Comparison of ENCODE assay signal across 21 mouse cellular contexts in the genomic region with DNA sequence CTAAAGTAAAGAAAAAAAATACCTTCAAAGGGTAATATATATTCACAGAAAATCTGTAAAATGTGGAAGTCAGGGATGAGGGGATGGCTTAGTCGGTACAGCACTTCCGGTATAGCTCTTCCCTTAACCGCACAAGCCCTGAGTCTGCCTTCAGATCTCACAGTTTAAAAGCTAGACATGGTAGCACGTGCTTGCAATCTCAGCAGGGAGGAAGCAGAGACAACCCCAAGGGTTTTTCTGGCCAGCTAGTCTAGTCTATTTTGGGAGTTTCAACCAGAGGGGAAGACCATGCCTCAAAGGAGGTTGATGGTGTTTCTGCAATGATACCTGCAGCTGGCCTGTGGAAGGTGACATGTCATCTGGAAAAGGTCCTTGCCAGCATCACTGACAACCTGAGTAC.
DNase-seq lines count a peak whose midpoint lies in the region; ATAC-seq and TF ChIP-seq lines count a peak whose summit lies in the region.
"Had no signal": no experiment of that assay in that cellular context is flagged by ENCODE, and none has a peak within 500 bp of the region (broad histone marks: within the 10 kb centered on the region; RNA-seq: fewer than 3 reads in every experiment).

No protein-coding gene starts in this region.

- H3K27me3 ChIP-seq in heart, embryonic 11.5 days (ENCODE audit: control insufficient read depth, insufficient read depth, low read length), result no peaks in the 10 kb centered on the region
- H3K27me3 ChIP-seq in lung, postnatal 0 days (replicated peaks; ENCODE audit: insufficient read depth, low read length), result no peaks in the 10 kb centered on the region
- no peaks in the 10 kb centered on the region for H3K27me3 ChIP-seq in CH12.LX (replicated peaks)
- no peaks in the 10 kb centered on the region for H3K27me3 ChIP-seq in hindbrain, postnatal 0 days (ENCODE audit: insufficient read depth, low read length)
- H3K27me3 ChIP-seq in hindbrain, embryonic 10.5 days (ENCODE audit: insufficient read depth, poor library complexity, severe bottlenecking), result no peaks in the 10 kb centered on the region
- H3K27me3 ChIP-seq: embryonic facial prominence, embryonic 13.5 days; midbrain, embryonic 13.5 days had no signal

- in situ Hi-C loops in CH12.LX (cut with MboI; ENCODE audit: low pct_ligation_motif_present, low pct_unique_long_range_greater_than_20kb, low sequenced_read_pairs), result no loop called here

- H3K36me3 ChIP-seq in heart, embryonic 11.5 days (ENCODE audit: control insufficient read depth, insufficient read depth, low read length), result no peaks in the 10 kb centered on the region
- H3K36me3 ChIP-seq in lung, postnatal 0 days (ENCODE audit: insufficient read depth, low read length), result no peaks in the 10 kb centered on the region
- H3K36me3 ChIP-seq in CH12.LX (replicated peaks in 1 of 2; ENCODE audit: control insufficient read depth in 1 of 2, insufficient read depth in 1 of 2, low read length in 1 of 2), result no peaks in the 10 kb centered on the region
- H3K36me3 ChIP-seq in hindbrain, postnatal 0 days (ENCODE audit: insufficient read depth, low read length), result no peaks in the 10 kb centered on the region
- H3K36me3 ChIP-seq in hindbrain, embryonic 10.5 days, result no peaks in the 10 kb centered on the region
- H3K36me3 ChIP-seq: embryonic facial prominence, embryonic 13.5 days; G1E; midbrain, embryonic 13.5 days had no signal

- no peak for ATAC-seq in heart, embryonic 11.5 days (replicated peaks; ENCODE audit: insufficient number of reproducible peaks, low FRiP score, low TSS enrichment)
- ATAC-seq in lung, postnatal 0 days, result no peak
- ATAC-seq in megakaryocyte, adult 5-6 weeks (ENCODE audit: poor library complexity, severe bottlenecking), result peak; percentile 62; the same call in 1 of the 2 replicates
- no peak for ATAC-seq in hindbrain, postnatal 0 days
- ATAC-seq: midbrain, embryonic 13.5 days had no signal

- no peak overlapping the region for H3K9ac ChIP-seq in heart, embryonic 11.5 days (ENCODE audit: low read depth, low read length)
- H3K9ac ChIP-seq in lung, postnatal 0 days (replicated peaks; ENCODE audit: low read depth), result no peak overlapping the region
- no peak overlapping the region for H3K9ac ChIP-seq in CH12.LX (ENCODE audit: insufficient read depth, low read depth)
- H3K9ac ChIP-seq in hindbrain, postnatal 0 days (replicated peaks; ENCODE audit: low read length), result no peak overlapping the region
- H3K9ac ChIP-seq: embryonic facial prominence, embryonic 13.5 days; hindbrain, embryonic 14.5 days; midbrain, embryonic 13.5 days had no signal

- H3K27ac ChIP-seq in heart, embryonic 11.5 days (ENCODE audit: low read depth, low read length), result no peak overlapping the region
- peak overlapping the region; percentile 58 for H3K27ac ChIP-seq in lung, postnatal 0 days (ENCODE audit: low read length)
- H3K27ac ChIP-seq in CH12.LX (ENCODE audit: insufficient read depth, low read depth), result no peak overlapping the region
- H3K27ac ChIP-seq in hindbrain, postnatal 0 days, result no peak overlapping the region
- no peak overlapping the region for H3K27ac ChIP-seq in hindbrain, embryonic 10.5 days
- H3K27ac ChIP-seq: embryonic facial prominence, embryonic 13.5 days; hindbrain, embryonic 14.5 days; midbrain, embryonic 13.5 days had no signal

- H3K4me3 ChIP-seq in heart, embryonic 11.5 days (ENCODE audit: low read depth, low read length), result no peak overlapping the region
- no peak overlapping the region for H3K4me3 ChIP-seq in lung, postnatal 0 days (ENCODE audit: low read depth, low read length)
- H3K4me3 ChIP-seq in CH12.LX (replicated peaks in 1 of 3; ENCODE audit: low read depth in 2 of 3, low read length in 2 of 3, poor library complexity in 1 of 3), result peak overlapping the region in 1 of 3 experiments; percentile 45
- H3K4me3 ChIP-seq in hindbrain, postnatal 0 days (ENCODE audit: low read length), result no peak overlapping the region
- no peak overlapping the region for H3K4me3 ChIP-seq in hindbrain, embryonic 10.5 days
- H3K4me3 ChIP-seq: embryonic facial prominence, embryonic 13.5 days; midbrain, embryonic 13.5 days; myocyte had no signal

- dilution Hi-C loops in CH12.LX (cut with MboI; ENCODE audit: extremely low pct_ligation_motif_present, extremely low pct_unique_long_range_greater_than_20kb, low sequenced_read_pairs), result no loop called here

- TF ChIP-seq RAD21 in CH12.LX (IDR thresholded peaks at IDR 0.05; ENCODE audit: low read depth, low read length), result peak; percentile 2

- DNase-seq in heart, adult 8-10 months (ENCODE audit: low spot score), result peak; percentile 7
- DNase-seq in lung, postnatal 0 days (ENCODE audit: low spot score), result no peak
- no peak for DNase-seq in lung, postnatal 36 days
- peak; percentile 84 for DNase-seq in CH12.LX (ENCODE audit: extremely low read depth)
- DNase-seq in hindbrain, postnatal 0 days (ENCODE audit: low spot score), result no peak
- DNase-seq in hindbrain, embryonic 10.5 days (ENCODE audit: low spot score), result no peak
- DNase-seq: adrenal gland, postnatal 36 days; B cell, adult 2 months; cerebellum, adult 8-10 months; heart, postnatal 10 days; kidney, adult 8-10 months; kidney, postnatal 4 days; liver; right cerebral cortex, adult 18-20 months had no signal

- no peak for TF ChIP-seq EP300 in lung, postnatal 0 days (IDR thresholded peaks at IDR 0.05)
- peak; percentile 82 for TF ChIP-seq EP300 in CH12.LX (IDR thresholded peaks at IDR 0.05; ENCODE audit: low read length)

- no peaks in the 10 kb centered on the region for H3K4me1 ChIP-seq in heart, embryonic 11.5 days (ENCODE audit: control insufficient read depth, insufficient read depth, low read length)
- H3K4me1 ChIP-seq in lung, postnatal 0 days (ENCODE audit: insufficient read depth, low read depth, low read length), result no peaks in the 10 kb centered on the region
- peaks cover 12 to 91% of the 10 kb centered on the region in 2 experiments for H3K4me1 ChIP-seq in CH12.LX (ENCODE audit: control insufficient read depth in 1 of 2, insufficient read depth in 2 of 2)
- H3K4me1 ChIP-seq in hindbrain, postnatal 0 days (ENCODE audit: insufficient read depth, low read length), result no peaks in the 10 kb centered on the region
- H3K4me1 ChIP-seq in hindbrain, embryonic 10.5 days (replicated peaks), result no peaks in the 10 kb centered on the region
- H3K4me1 ChIP-seq: midbrain, embryonic 13.5 days had no signal

- H3K4me2 ChIP-seq in heart, embryonic 11.5 days, result no peak overlapping the region
- H3K4me2 ChIP-seq in lung, postnatal 0 days (replicated peaks; ENCODE audit: low read depth, low read length), result no peak overlapping the region
- 0 out of 2 replicates have a peak overlapping the region, but pooled peaks have one; percentile 37 for H3K4me2 ChIP-seq in CH12.LX (ENCODE audit: insufficient read depth, low read depth, poor library complexity, severe bottlenecking)
- no peak overlapping the region for H3K4me2 ChIP-seq in hindbrain, postnatal 0 days (ENCODE audit: low read depth, low read length)
- H3K4me2 ChIP-seq: embryonic facial prominence, embryonic 13.5 days; hindbrain, embryonic 14.5 days; midbrain, embryonic 13.5 days had no signal

- no peaks in the 10 kb centered on the region for H3K9me3 ChIP-seq in heart, embryonic 11.5 days (replicated peaks; ENCODE audit: control insufficient read depth, low read length)
- H3K9me3 ChIP-seq in lung, postnatal 0 days (ENCODE audit: low read length), result no peaks in the 10 kb centered on the region
- no peaks in the 10 kb centered on the region for H3K9me3 ChIP-seq in CH12.LX (replicated peaks; ENCODE audit: low read length)
- no peaks in the 10 kb centered on the region for H3K9me3 ChIP-seq in hindbrain, postnatal 0 days (ENCODE audit: low read length)
- no peaks in the 10 kb centered on the region for H3K9me3 ChIP-seq in hindbrain, embryonic 10.5 days
- H3K9me3 ChIP-seq: embryonic facial prominence, embryonic 13.5 days; G1E; midbrain, embryonic 13.5 days had no signal

- WGBS in heart, embryonic 11.5 days (ENCODE audit: insufficient replicate concordance), result 64% methylated on average over 4 of the region's 4 CpGs
- 65% methylated on average over 4 of the region's 4 CpGs for WGBS in lung, postnatal 0 days
- WGBS in hindbrain, postnatal 0 days, result 82% methylated on average over 4 of the region's 4 CpGs
- 85% methylated on average over 4 of the region's 4 CpGs for WGBS in hindbrain, embryonic 10.5 days

- no peak for TF ChIP-seq CTCF in lung, postnatal 0 days (IDR thresholded peaks at IDR 0.05)
- no peak for TF ChIP-seq CTCF in CH12.LX (conservative IDR thresholded peaks at IDR 0.05 in 1 of 2, IDR thresholded peaks at IDR 0.05 in 1 of 2; ENCODE audit: low read depth in 2 of 2, low read length in 2 of 2)
- TF ChIP-seq CTCF in hindbrain, postnatal 0 days (IDR thresholded peaks at IDR 0.05; ENCODE audit: low read depth), result no peak

- TF ChIP-seq POLR2A in CH12.LX (IDR thresholded peaks at IDR 0.05; ENCODE audit: low read depth, low read length), result no peak

- no peaks in the 10 kb centered on the region for H3K79me2 ChIP-seq in CH12.LX (replicated peaks; ENCODE audit: control insufficient read depth, extremely low read depth, insufficient read depth, poor library complexity, severe bottlenecking)

TF ChIP-seq in CH12.LX, 34 proteins besides CTCF, POLR2A, EP300 and RAD21 (continues in another document):
- TF ChIP-seq NRF1 (IDR thresholded peaks at IDR 0.05; ENCODE audit: low read depth, low read length), result no peak
- TF ChIP-seq KAT2A (IDR thresholded peaks at IDR 0.05; ENCODE audit: insufficient replicate concordance, low read length), result no peak
- no peak for TF ChIP-seq E2F4 (IDR thresholded peaks at IDR 0.05; ENCODE audit: insufficient replicate concordance, low read depth, low read length)
- TF ChIP-seq MAFK (IDR thresholded peaks at IDR 0.05; ENCODE audit: insufficient replicate concordance, low read length), result peak; percentile 65; the same call in 1 of the 2 replicates
- no peak for TF ChIP-seq USF1 (IDR thresholded peaks at IDR 0.05; ENCODE audit: low read depth, low read length)
- no peak for TF ChIP-seq NELFE (IDR thresholded peaks at IDR 0.05; ENCODE audit: low read depth, low read length)
- TF ChIP-seq UBTF (IDR thresholded peaks at IDR 0.05; ENCODE audit: low read depth, low read length), result no peak
- TF ChIP-seq USF2 (conservative IDR thresholded peaks at IDR 0.05; ENCODE audit: low read depth, low read length), result no peak
- TF ChIP-seq CHD1 (IDR thresholded peaks at IDR 0.05; ENCODE audit: low read depth, low read length), result no peak
- no peak for TF ChIP-seq ZMIZ1 (IDR thresholded peaks at IDR 0.05; ENCODE audit: low read depth, low read length)
- peak; percentile 94 for TF ChIP-seq MYC (IDR thresholded peaks at IDR 0.05; ENCODE audit: low read depth, low read length)
- peak; percentile 46; the same call in 1 of the 2 replicates for TF ChIP-seq ZNF384 (IDR thresholded peaks at IDR 0.05; ENCODE audit: low read depth, low read length)
- TF ChIP-seq HCFC1 (IDR thresholded peaks at IDR 0.05; ENCODE audit: low read depth, low read length), result peak; percentile 40; the same call in 1 of the 2 replicates
- no peak for TF ChIP-seq JUN (IDR thresholded peaks at IDR 0.05; ENCODE audit: insufficient read depth, low read depth, low read length)
- TF ChIP-seq JUND (conservative IDR thresholded peaks at IDR 0.05; ENCODE audit: low read depth, low read length), result 0 out of 2 replicates have a peak, but pooled peaks have one; percentile 6
- TF ChIP-seq PAX5 (IDR thresholded peaks at IDR 0.05; ENCODE audit: low read length), result no peak

Comparison
In these comparisons a context has a peak if more than half of its experiments do, and no peak if none do; other contexts are left out.
1. DNase-seq: peak in heart, adult 8-10 months (single experiment) and CH12.LX (single experiment); none in lung, postnatal 0 days (single experiment), lung, postnatal 36 days (single experiment), hindbrain, postnatal 0 days (single experiment) and hindbrain, embryonic 10.5 days (single experiment).